Mouse (Mus musculus): ENCODE measurements around the gene 0610037L13Rik.

0610037L13Rik gene

DNA sequence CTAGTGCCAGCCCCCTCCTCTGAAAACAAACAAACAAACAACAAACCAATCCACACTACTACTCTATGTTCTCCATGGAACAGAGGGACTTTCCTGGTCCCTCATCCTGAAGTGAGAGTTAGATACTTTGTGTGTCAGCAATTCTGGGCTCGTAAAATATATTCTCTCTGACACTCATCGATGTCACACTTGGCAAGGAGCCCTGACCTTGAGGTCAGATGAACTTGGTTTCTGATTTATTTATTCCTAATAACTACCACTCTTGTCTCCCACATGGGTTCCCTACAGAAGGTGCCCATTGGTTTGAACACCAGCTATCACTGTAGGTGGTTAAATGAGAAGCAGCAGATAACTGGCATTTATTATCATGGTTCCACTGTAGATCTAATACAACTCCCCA, 30.7 kb downstream of the 0610037L13Rik start:
- no peak for DNase-seq (ENCODE audit: low spot score)

DNA sequence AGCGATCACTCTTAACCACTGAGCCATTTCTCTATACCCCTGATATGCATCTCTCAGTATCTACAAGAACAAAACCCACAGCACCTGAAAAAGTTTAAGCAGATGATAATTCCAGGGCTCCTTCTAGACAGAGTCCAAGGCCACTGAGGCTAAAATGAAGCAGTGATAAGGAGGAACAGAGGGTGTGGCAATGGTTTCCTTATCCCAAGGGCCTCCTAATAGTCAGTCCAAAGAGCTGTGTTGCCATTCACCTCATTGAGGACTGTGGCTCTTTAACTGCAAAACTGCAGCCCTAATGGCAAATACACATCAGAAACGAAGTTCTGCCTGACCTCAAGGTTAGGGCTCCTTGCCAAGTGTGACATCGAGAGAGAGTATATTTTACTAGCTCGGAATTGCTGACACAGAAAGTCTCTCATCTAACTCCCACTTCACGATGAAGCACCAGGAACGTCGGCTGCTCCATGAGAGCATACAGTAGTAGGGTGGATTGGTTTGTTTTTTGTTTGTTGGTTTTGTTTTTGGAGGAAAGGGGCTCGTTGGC, 31.6 kb downstream of the 0610037L13Rik start:
- no peak for DNase-seq (ENCODE audit: low spot score)

DNA sequence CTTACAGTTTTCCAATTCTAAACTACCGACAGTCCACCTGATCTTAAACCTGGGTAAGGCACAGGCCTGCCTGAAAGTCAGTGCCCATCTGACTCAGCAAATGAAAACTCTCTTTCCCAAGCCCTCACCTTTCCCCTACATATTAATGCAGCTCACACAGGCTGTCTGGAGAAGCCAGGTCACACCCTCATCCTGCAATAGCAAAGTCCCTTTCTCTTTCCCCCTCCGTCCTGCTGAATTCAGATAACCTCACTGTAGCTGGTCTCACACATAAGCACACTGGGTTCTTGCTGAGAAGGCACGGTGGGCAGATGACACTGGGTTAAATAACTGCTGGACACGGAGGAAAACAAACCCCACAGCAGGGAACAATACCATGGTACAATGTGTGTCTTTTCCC, 32.3 kb downstream of the 0610037L13Rik start:
- peak; percentile 28 for DNase-seq (ENCODE audit: low spot score)

DNA sequence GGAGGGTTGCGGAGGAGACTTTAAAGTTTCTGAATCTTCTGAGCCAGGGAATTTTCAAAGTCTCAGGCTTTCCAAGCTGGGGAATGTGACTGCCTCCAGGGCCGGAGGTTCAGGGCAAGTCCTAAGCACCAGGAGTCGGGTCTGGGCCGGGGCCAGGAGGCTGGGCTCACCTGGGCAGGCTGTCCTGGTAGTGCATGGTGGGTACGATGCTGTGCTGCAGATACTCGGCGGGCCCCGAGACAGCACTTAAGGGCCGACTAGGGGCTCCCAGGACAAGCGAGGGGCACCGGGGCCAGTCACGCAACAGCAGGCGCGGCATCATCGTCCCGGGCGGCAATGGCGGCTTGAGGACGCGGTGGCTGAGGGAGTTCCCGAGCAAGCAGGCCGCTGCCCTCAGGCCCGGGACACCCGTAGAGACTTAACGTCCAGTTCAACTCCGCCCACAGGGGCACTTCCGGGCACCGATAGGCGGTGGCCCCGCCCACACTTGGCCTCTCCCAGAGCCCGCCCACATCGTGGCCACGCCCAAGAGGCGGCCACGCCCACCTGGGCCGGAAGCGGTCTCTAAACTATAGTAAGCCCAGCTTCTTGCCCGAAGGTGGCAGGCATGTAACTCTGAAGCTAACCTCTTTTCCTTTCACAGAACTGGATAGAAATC, 33.7 kb downstream of the 0610037L13Rik start, which contains the start of gene Cpt2:
Gene Cpt2 (minus strand): TSS at position 466 of the 658 bp plus-strand sequence.
- peak; percentile 96 for DNase-seq (ENCODE audit: low spot score)

DNA sequence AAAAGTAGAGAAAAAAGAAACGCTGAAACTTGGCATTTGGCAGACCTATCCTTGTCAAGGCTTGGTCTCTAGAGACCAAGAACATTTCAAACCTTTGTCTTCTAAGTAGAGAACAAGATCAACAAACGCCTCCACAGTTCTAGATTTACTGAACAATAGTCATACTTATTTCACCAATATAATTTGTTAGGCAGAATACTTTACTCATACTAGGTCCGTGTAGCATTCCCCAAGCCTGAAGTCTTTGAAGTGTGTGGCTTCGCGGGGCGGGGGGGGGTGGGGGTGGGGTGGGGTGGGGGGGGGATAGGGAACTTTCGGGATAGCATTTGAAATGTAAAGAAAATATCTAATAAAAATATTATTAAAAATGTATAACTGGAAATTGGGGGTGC, 34.2 kb downstream of the 0610037L13Rik start:
- DNase-seq (ENCODE audit: low spot score) = no peak

DNA sequence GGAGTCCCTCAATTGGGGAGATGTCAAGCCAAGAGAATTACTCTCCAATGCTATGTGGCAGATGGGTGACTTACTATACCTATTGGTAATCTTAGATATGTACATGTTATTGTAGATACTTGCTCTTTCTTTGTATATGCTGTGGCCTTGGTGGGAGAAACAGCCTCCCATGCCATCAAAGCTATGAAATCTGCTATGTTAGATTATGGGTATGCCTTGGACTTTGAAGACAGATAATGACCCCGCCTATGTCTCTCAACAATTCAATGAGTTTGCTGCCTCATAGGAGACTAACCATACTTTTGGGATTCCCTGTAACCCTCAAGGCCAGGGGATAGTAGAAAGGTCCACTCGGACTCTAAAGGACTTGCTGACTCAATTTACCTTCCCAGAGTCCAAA, 38.7 kb downstream of the 0610037L13Rik start:
- DNase-seq (ENCODE audit: low spot score) = no peak

DNA sequence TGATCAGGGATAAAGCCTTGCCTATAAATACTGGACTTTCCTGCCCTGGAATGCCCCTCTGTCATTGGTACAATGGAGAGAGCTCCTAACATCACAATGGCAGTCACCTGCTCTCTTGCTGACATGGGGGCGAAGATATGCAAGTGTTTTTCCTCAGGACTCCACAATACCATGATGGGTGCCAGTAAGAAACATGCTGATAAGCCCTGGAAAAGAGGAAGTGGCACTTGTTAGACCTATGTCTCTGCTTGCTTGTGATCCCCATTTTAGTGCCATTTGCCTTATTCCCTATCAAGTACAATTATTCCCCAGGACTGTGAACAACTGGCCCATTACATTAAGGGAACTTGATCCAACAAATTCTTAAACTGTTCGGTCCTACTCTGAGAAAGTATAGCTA, 39.1 kb downstream of the 0610037L13Rik start:
- no peak for DNase-seq (ENCODE audit: low spot score)

DNA sequence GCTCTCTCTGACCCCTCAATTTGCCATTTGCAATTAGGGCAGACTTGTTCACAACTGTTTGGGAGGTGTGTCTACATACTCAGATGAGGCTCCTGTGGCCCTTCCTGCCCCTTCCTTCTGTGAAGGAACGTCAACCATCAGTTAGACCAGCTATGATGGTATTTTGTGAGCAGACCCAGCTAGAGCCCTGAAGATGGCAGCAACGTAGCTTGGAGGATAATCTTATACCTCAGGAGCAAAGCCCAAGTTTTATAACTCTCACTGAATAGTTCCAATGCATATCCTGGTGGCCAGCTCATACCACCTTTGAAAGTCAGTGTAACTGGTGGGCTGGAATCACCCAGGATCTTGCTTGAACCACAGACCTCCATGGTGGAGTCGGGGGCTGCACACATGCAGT, 41.8 kb downstream of the 0610037L13Rik start:
- DNase-seq (ENCODE audit: low spot score) = no peak

DNA sequence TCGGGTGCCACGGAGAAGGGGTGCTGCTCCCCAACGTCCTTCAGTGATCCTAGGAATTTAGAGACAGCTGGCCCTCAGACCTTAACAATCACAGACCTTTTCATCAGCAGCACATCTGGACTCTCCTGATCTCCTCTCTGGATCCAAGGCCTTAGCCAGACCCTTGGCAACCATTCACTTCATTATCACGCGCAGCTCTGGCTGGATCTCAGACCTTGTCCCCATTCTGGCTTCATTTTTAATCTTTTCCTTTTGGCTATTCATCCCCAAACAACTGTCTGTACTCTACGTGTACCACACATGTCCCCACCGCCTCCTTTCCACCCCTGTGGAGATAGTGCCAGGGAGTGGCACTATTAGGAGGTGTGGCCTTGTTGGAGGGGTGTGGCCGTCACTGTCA, 43.6 kb downstream of the 0610037L13Rik start:
- DNase-seq (ENCODE audit: low spot score) = no peak

DNA sequence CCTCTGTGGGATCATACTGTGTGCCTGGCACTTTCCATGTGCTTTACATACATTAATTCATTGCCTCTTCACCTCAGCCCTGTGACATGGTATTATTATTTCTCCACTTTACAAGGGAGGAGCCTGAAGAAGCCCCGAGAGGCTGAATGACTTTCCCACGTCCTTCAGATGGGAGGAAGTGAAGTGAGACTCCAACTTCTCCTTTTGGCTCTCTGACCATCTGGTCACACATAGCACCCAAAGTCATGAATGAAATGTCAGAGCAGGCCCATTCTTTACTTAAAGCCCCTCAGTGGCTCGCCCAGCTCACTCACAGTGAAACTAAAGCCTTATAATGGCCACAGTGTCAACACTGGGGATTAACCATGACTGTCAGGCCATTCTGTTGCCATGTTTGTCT, 45.6 kb downstream of the 0610037L13Rik start:
- DNase-seq (ENCODE audit: low spot score) = no peak

DNA sequence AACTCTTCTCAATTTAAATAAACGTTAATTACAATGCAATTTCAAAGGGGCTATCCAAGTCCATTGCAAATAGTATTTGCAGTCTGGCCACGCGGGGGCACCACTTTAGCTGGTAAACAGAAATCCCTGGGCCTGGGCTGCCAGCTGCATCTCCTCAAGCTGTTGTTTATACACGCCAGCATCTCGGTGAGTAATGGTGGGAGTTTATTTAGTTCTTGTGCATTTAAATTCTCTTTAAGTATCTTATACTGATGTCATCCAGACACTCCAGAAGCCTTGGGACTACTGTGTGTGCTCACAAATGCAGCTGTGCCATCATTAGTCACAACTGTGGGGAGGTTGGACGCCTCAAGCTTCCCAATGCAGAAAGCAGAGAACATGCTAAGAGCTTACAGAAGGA, 47.7 kb downstream of the 0610037L13Rik start:
- DNase-seq (ENCODE audit: low spot score) = peak; percentile 76

DNA sequence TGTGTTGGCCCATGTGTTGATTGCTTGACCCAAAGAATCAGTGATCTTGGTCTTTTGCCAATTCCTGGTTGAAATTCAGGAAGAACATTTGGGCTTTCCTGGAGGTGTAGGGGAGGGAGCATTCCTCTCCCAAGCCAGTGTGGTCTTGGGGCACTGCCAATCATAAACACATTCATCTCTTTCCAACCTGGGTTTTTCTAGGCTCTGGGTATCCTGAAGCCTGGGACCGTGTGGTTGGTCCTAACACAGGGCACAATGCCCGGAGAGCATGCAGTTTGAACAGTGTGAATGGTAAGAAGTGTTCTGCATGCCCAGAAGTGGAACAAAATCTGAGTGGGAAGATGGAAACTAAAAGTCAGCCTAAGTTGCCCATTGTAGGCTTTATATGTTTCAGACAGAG, 48.5 kb downstream of the 0610037L13Rik start:
- no peak for DNase-seq (ENCODE audit: low spot score)

DNA sequence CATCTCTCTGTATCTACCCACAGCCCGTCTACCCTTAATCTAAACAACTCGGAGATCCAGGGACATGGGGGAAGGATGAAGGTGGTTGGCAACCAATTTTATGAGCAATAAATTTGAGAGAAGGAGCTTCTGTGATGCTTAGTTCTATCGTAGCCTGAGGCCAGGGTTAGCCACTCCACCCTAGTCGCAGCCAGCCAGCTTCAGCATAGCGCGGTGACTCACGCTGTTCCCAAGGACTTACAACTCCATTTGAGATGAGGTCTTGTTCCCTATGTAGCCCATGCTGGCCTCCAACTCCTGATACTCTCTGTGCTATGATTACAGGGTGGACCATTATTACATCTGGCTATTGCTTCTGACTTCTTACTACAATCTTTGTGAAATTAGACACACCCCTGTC, 53.1 kb downstream of the 0610037L13Rik start:
- DNase-seq (ENCODE audit: low spot score) = peak; percentile 23

DNA sequence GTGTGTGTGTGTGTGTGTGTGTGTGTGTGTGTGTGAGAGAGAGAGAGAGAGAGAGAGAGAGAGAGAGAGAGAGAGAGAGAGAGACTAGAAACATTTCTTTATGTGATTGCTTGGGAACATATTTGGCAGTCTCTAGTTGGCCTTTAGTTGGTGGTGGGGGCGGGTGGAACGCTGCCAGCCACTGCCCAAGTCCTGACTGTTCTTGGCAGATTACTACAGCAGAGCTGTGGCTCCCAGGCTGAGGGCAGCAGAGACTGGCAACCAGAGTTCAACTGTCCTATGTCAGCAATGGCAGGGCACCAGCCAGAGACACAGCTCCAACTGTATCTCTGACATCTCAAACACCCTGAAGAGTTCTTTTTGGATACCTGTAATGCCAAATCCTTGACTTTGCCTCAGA, 54.5 kb downstream of the 0610037L13Rik start:
- no peak for DNase-seq (ENCODE audit: low spot score)

Measured in urinary bladder, postnatal 25 days (tissue).